Mouse (Mus musculus) spleen, adult 2 months (tissue): Measurements from ENCODE around the gene Meltf. TPM values are rescaled to one million over a fixed set of nuclear protein-coding genes. Genes with fewer than 3 reads are reported as not detected.

Source experiments
- DNase-seq, 2 experiments: peaks; one replicate each; pipeline versions ENCODE4 v3.0.0 to v3.0.0-alpha.2; 2012 to 2021; ENCODE audit warnings: low spot score in 2 of 2, low read depth in 1 of 2
- H3K27ac ChIP-seq: fragments of 200-500 bp; 2 replicates; pipeline ENCODE4 v1.5.1; 2012; ENCODE audit warnings: low read length, inconsistent platforms; ENCODE audit not compliant: insufficient read depth
- H3K27me3 ChIP-seq: fragments of 200-500 bp; 2 replicates; pipeline ENCODE4 v1.6.1; 2012; ENCODE audit warnings: mild to moderate bottlenecking, moderate library complexity, low read length, inconsistent platforms; ENCODE audit not compliant: control insufficient read depth, insufficient read depth
- H3K36me3 ChIP-seq: fragments of 200-500 bp; 2 replicates; pipeline ENCODE4 v1.6.1; 2012; ENCODE audit warnings: mild to moderate bottlenecking, low read length, inconsistent platforms; ENCODE audit not compliant: control insufficient read depth, insufficient read depth
- H3K4me1 ChIP-seq: fragments of 200-500 bp; 2 replicates; pipeline ENCODE4 v1.6.1; 2011; ENCODE audit warnings: inconsistent platforms; ENCODE audit not compliant: control insufficient read depth, insufficient read depth, insufficient read length
- H3K4me3 ChIP-seq: fragments of 200-500 bp; 2 replicates; pipeline ENCODE4 v1.5.1; 2011; ENCODE audit warnings: mild to moderate bottlenecking, inconsistent platforms; ENCODE audit not compliant: insufficient read depth, insufficient read length; ENCODE audit errors: extremely low read depth
- CTCF ChIP-seq: fragments of 200-500 bp; IDR thresholded peaks from 2 replicates; pipeline ENCODE4 v1.5.1; 2011; ENCODE audit warnings: mild to moderate bottlenecking, inconsistent platforms; ENCODE audit not compliant: insufficient read depth, insufficient read length, insufficient replicate concordance; ENCODE audit errors: extremely low read depth
- POLR2A ChIP-seq: fragments of 200-500 bp; IDR thresholded peaks from 2 replicates; pipeline ENCODE4 v1.6.1; 2011; ENCODE audit warnings: low read depth, low read length, inconsistent platforms
- WGBS: fragments of 180-500 bp; shearing (Covaris S2); methylation state at CpG from one replicate; pipeline ENCODE4 v1.1.7; 2018; 5-methylcytosine and 5-hydroxymethylcytosine counted together
- polyA plus RNA-seq: library from polyadenylated mRNA; depleted of rRNA; stranded (reverse); fragments of >200 nt; gene quantifications from 2 replicates; pipeline ENCODE4 v1.2.3, GENCODE M21; 2012

Meltf gene
- polyA plus RNA-seq, 1 experiment: 0.07 TPM

DNA sequence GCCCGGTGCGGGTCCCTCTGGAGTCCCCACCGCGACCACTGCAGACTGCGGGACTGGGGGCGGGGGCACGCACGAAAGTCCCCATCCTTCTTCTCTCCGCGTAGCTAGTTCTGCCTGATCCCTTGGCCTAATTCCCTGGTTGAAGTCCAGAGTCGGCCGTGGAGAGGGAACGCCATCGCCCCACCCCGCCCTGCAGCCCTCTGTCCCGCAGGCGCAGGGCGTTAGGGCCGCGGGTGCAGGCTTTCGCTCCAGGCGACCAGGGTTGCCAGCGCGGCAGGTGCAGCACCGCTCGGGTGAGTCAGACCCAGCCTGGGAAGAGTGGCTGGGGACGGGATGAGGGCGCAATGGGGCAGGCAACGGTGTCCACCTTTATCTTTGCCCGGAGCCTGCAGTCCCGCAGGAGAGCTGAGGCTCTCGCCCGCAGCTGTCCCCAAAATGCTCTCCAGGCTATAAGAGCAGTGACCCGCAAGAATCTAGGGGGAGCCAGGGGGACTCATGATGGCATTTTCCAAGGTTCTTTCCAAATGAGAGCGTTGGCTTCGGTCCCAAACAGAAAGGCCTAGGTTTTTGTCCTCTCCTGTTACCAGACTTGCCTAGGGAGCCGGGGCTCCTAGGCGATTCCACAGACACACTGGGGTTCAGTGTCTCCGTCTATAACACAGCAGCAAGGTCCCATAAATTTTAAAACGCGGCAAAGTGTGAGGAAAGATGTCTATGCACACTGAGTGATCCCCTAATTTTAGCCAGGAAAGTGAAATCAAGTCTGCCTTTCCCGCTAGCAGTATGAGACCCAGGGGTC, 55.3 kb downstream of the Meltf start, which contains the start of gene Pigz:
Gene Pigz (plus strand): TSS at position 101 of the 799 bp plus-strand sequence.
- 15% methylated on average over 42 of the region's 42 CpGs for WGBS
- no peaks in the 10 kb centered on the region for H3K36me3 ChIP-seq
- H3K4me1 ChIP-seq: peaks cover 12% of the 10 kb centered on the region
- peaks cover 16% of the 10 kb centered on the region for H3K27me3 ChIP-seq
- no peak for DNase-seq
- H3K4me3 ChIP-seq: peak within 1 kb of the TSS; percentile 58
- peak within 1 kb of the TSS; percentile 32 for H3K27ac ChIP-seq
- no peak for TF ChIP-seq POLR2A

DNA sequence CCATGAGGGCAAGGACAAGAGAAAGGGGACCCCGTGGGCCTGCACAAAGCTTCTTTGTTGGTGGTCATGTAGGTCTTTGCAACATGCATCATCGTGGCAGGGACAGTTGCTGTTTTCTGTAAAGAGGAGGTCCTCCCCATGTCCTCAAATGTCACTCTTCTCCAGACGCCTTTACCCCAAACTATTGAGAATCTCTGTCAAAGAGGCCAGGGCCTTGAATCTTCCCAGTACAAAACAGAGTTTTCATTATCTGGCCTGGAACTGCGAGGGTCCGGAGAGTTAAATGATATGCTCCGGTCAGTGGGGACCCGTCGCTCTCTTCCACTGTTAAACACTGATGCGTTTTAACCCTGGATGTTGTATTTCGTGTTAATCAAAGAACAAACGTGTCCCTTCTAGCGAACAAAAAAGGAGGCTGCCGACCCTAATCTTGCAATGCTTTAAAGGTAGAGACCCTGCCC, 56.0 kb downstream of the Meltf start:
- Histone ChIP-seq H3K27ac (0 out of 2 replicates have a peak overlapping the region, but pooled peaks have one; percentile 32), H3K4me3 (no peak overlapping the region; the same call in 1 of the 2 replicates), H3K36me3 (no peaks in the 10 kb centered on the region), H3K4me1 (peaks cover 12% of the 10 kb centered on the region), H3K27me3 (peaks cover 16% of the 10 kb centered on the region)
- no peak for TF ChIP-seq CTCF
- no peak for TF ChIP-seq POLR2A
- no peak for DNase-seq
- 44% methylated on average over 13 of the region's 13 CpGs for whole genome bisulfite sequencing

DNA sequence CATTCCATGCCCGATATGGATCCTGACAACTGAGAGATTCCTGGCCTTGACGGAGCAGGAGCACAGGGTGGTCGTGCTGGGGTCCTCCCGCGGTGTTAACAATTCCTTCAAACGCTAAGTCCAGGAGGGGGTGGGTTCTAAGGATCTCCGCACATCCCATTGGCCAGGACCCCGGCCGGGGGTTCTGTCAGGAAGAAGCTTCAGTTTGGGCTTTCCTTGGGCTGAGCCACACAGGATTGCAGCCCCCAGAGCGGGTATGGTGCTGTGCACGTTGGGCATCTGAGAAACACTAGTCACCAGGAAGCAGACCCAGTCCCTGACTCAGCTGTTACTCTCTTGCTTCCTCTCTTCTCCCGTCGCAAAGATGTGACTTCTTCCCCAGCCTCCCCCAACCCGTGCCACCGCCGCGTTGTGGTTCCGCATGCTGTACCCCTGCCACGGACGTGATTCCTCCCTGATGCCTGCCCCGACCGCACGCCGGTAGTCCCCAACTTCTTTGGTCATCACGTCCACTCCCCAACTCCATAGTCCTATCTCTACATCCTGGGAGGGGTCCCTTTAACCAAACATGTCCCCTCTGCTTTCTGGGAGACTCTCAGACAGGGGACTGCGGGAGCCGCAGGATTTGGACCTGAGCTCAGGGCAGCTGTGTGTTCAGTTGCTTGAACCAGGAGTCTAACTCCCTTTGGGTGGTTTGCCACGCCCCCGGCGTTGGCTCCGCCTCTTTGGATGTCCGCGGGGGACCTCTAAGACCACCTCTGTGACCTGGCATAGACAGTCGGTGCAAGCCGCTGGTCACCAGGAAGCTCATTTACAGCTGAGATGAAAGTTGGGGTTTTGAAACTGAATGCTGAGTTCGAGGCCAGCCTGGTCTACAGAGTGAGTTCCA, 56.7 kb downstream of the Meltf start:
- no peak overlapping the region; the same call in 1 of the 2 replicates for H3K27ac ChIP-seq
- 7% methylated on average over 36 of the region's 36 CpGs for WGBS
- H3K27me3 ChIP-seq: peaks cover 16% of the 10 kb centered on the region
- peak overlapping the region; percentile 34; the same call in 1 of the 2 replicates for H3K4me3 ChIP-seq
- no peaks in the 10 kb centered on the region for H3K36me3 ChIP-seq
- TF ChIP-seq CTCF (no peak), POLR2A (no peak)
- peaks cover 12% of the 10 kb centered on the region for H3K4me1 ChIP-seq
- DNase-seq: no peak

DNA sequence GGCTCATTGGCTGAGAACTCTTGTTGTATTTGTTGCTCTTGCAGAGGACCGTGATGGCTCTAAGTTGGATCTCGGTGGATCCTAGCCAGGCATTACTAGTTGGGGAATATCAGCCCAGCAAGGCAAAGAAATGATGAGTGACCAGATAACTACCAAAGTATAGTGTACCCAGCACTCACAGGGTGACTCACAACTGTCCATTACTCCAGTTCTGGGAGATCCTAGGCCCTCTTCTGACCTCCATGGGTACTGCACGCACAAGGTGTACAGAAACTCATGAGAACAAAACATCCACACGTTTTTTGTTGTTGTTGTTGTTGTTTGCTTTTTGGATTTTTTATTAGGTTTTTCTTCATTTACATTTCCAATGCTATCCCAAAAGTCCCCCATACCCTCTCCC, 58.0 kb downstream of the Meltf start:
- DNase-seq: no peak
- peaks cover 12% of the 10 kb centered on the region for H3K4me1 ChIP-seq

DNA sequence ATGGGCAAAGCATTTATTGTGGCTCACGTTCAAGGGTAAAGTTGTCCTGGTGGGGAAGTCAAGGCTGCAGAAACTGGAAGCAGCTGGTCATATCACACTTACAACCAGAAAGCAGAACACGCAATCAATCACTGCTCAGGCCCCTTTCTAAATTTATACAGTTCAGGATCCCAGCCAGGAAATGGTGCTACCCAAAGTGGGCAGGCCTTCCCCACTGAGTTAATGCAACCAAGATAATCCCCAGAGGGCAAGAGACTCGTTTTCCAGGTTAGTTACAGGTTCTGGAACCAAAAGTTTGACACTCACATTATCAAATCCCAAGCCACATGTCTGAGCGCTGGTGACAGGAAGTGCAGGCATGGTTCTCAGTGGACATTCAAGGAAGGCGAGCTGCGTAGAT, 60.2 kb downstream of the Meltf start:
- Histone ChIP-seq H3K4me1 (peaks cover 2% of the 10 kb centered on the region; the same call in 1 of the 2 replicates), H3K27ac (no peak overlapping the region), H3K4me3 (no peak overlapping the region), H3K27me3 (peaks cover 7% of the 10 kb centered on the region; the same call in 1 of the 2 replicates), H3K36me3 (no peaks in the 10 kb centered on the region)
- WGBS: 42% methylated on average over 6 of the region's 6 CpGs
- TF ChIP-seq CTCF (no peak), POLR2A (no peak)
- DNase-seq: no peak

More for the DNA sequence above, 58.0 kb downstream of the Meltf start:
- Histone ChIP-seq H3K27me3 (peaks cover 16% of the 10 kb centered on the region), H3K4me3 (no peak overlapping the region), H3K27ac (no peak overlapping the region), H3K36me3 (no peaks in the 10 kb centered on the region)
- TF ChIP-seq CTCF: no peak
- no peak for TF ChIP-seq POLR2A
- 88% methylated on average over 4 of the region's 4 CpGs for WGBS

DNA sequence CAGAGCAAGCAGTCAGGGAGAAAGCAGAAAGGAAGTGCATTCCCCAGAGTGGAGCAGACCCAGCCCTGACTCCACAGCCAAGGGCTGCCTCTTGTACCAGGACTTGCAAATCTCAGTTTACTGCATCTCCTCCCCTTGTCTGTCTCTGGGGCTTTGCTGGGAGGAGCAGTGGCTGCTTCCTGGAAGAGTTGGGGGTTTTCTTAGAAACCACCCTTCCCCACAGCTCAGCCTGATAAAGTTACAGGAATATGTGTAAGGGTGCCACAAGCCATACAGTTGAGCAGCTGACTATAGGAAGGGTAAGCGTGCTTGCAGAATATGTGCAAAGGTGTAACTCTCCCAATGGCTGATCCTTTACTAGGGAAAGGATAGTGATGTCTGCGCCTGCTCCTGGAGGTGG, 62.0 kb downstream of the Meltf start:
- no peak for DNase-seq
- peaks cover 1% of the 10 kb centered on the region; the same call in 1 of the 2 replicates for H3K27me3 ChIP-seq
- no peak overlapping the region for H3K27ac ChIP-seq
- H3K4me1 ChIP-seq: no peaks in the 10 kb centered on the region
- no peak overlapping the region for H3K4me3 ChIP-seq
- no peak for TF ChIP-seq POLR2A
- 54% methylated on average over 2 of the region's 2 CpGs for WGBS
- no peaks in the 10 kb centered on the region for H3K36me3 ChIP-seq
